Mouse (Mus musculus) brown adipose tissue, adult 24 weeks (tissue): ENCODE measurements around the gene Esp16. TPM values are rescaled to one million over a fixed set of nuclear protein-coding genes. Genes with fewer than 3 reads are reported as not detected.
"Not testable (repeated sequence)": the region's sequence is repeated elsewhere in the genome, so short reads cannot be mapped to it uniquely, and the experiment has no call there.

Experiments
- H3K27ac ChIP-seq: fragments of 200-500 bp; replicated peaks from 2 replicates; pipeline ENCODE4 v1.5.1; 2012; ENCODE audit warnings: low read depth, mild to moderate bottlenecking, low read length
- H3K4me1 ChIP-seq: fragments of 200-500 bp; 2 replicates; pipeline ENCODE4 v1.6.1; 2012; ENCODE audit warnings: low read length, mixed read lengths; ENCODE audit not compliant: control insufficient read depth, insufficient read depth, insufficient read length
- H3K4me3 ChIP-seq: fragments of 200-500 bp; 2 replicates; pipeline ENCODE4 v1.5.1; 2012; ENCODE audit warnings: low read depth, mild to moderate bottlenecking, low read length, moderate library complexity; ENCODE audit not compliant: insufficient read depth
- polyA plus RNA-seq: library from polyadenylated mRNA; stranded (reverse); fragments of >200 nt; gene quantifications from 2 replicates; pipeline ENCODE4 v1.2.4, GENCODE M21; 2012; ENCODE audit not compliant: missing spikeins, insufficient read depth, insufficient read length

Gene Esp16
- polyA plus RNA-seq = not detected in 2 replicates

- not testable (repeated sequence) for H3K4me3 ChIP-seq, H3K4me1 ChIP-seq, H3K27ac ChIP-seq
Measured at GRCm38 (mm10) chr17:39535842-39536241, at the start of gene Esp16. Gene Esp16 (plus strand): TSS chr17:39536142.

GRCm38 (mm10) chr17:39498043-39498442, 37.9 kb upstream of the Esp16 start:
- not testable (repeated sequence) for H3K4me1 ChIP-seq, H3K27ac ChIP-seq, H3K4me3 ChIP-seq

Other genes starting within 250 kb of the Esp16 start
- gene Esp18, start 129.8 kb upstream of the Esp16 start, polyA plus RNA-seq = not detected in 2 replicates
- not detected in 2 replicates for gene Esp15, start 104.8 kb downstream of the Esp16 start, polyA plus RNA-seq